Mouse (Mus musculus) forebrain, embryonic 14.5 days (tissue): ENCODE measurements around the gene Cox6a2. TPM values are rescaled to one million over a fixed set of nuclear protein-coding genes. Genes with fewer than 3 reads are reported as not detected.

Experiments used
- ATAC-seq: fragments of 200-750 bp; cut with Nextera tagmentation; 2 replicates; pipeline ENCODE4 v1.8.0; 2017; ENCODE audit warnings: mild to moderate bottlenecking, moderate library complexity
- DNase-seq: peaks from one replicate; pipeline ENCODE4 v3.0.0-alpha.2; 2015; ENCODE audit warnings: low spot score
- H3K27ac ChIP-seq: fragments of 300-500 bp; sonication (generic); 2 replicates; pipeline ENCODE4 v1.5.1; 2014; ENCODE audit warnings: low read depth, mild to moderate bottlenecking, control low read depth, low read length, moderate library complexity
- H3K27me3 ChIP-seq: fragments of 300-500 bp; sonication (generic); replicated peaks from 2 replicates; pipeline ENCODE4 v1.6.1; 2014; ENCODE audit warnings: low read length, control low read depth, mixed read lengths; ENCODE audit not compliant: control insufficient read depth, insufficient read depth
- H3K36me3 ChIP-seq: fragments of 300-500 bp; sonication (generic); 2 replicates; pipeline ENCODE4 v1.6.1; 2014; ENCODE audit warnings: low read length, control low read depth; ENCODE audit not compliant: control insufficient read depth, insufficient read depth
- H3K4me1 ChIP-seq: fragments of 300-500 bp; sonication (generic); 2 replicates; pipeline ENCODE4 v1.6.1; 2014; ENCODE audit warnings: antibody characterized with exemption, low read length, control low read depth; ENCODE audit not compliant: control insufficient read depth, insufficient read depth
- H3K4me2 ChIP-seq: fragments of 300-500 bp; sonication (generic); 2 replicates; pipeline ENCODE4 v1.6.1; 2014; ENCODE audit warnings: mild to moderate bottlenecking, control low read depth, low read length
- H3K4me3 ChIP-seq: fragments of 300-500 bp; sonication (generic); 2 replicates; pipeline ENCODE4 v1.5.1; 2014; ENCODE audit warnings: low read depth, low read length, control low read depth
- H3K9ac ChIP-seq: fragments of 300-500 bp; sonication (generic); 2 replicates; pipeline ENCODE4 v1.6.1; 2014; ENCODE audit warnings: mild to moderate bottlenecking, low read length, control low read depth, moderate library complexity
- H3K9me3 ChIP-seq: fragments of 300-500 bp; sonication (generic); replicated peaks from 2 replicates; pipeline ENCODE4 v1.6.1; 2016; ENCODE audit warnings: low read length, control low read depth, mixed read lengths; ENCODE audit not compliant: control insufficient read depth
- WGBS: fragments of 180-500 bp; shearing (Covaris S2); extraction: QIAGEN DNeasy Blood & Tissue Kit; methylation state at CpG from one replicate; pipeline ENCODE4 v1.1.7; 2014; 5-methylcytosine and 5-hydroxymethylcytosine counted together
- polyA plus RNA-seq: library from polyadenylated mRNA; unstranded; fragments of >200 nt; fragmentation: Nextera tagmentation; extraction: Ambion mirVana; gene quantifications from 2 replicates; pipeline ENCODE4 v1.2.1, GENCODE M21; 2014

Gene Cox6a2
- polyA plus RNA-seq, 1 experiment from 2014 or later: 0.27 TPM

DNA sequence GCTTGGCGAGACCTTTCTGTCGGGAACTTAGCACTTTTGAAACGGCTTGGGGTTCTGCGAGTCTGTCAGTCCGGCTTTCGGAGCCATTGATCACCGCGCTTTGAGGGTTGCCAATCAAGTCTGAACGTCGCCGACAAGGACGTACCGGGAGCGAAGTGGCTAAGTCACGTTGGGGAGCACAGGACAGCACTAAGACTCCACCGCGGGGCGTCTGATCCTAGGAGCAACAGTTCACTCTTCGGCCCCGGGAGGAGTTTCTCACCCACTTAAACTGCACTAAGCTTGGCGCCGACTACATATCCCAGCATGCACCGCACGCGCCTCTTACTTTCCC, 31.4 kb upstream of the Cox6a2 start:
- Histone ChIP-seq H3K27me3 (no peaks in the 10 kb centered on the region), H3K9ac (peak overlapping the region; percentile 73), H3K36me3 (peaks cover 25% of the 10 kb centered on the region), H3K4me1 (peaks cover 4% of the 10 kb centered on the region; the same call in 1 of the 2 replicates), H3K4me2 (peak overlapping the region; percentile 86), H3K27ac (peak overlapping the region; percentile 94), H3K9me3 (no peaks in the 10 kb centered on the region), H3K4me3 (peak overlapping the region; percentile 71)
- DNase-seq: no peak
- no peak for ATAC-seq
- under 1% methylated on average over 25 of the region's 25 CpGs for WGBS

DNA sequence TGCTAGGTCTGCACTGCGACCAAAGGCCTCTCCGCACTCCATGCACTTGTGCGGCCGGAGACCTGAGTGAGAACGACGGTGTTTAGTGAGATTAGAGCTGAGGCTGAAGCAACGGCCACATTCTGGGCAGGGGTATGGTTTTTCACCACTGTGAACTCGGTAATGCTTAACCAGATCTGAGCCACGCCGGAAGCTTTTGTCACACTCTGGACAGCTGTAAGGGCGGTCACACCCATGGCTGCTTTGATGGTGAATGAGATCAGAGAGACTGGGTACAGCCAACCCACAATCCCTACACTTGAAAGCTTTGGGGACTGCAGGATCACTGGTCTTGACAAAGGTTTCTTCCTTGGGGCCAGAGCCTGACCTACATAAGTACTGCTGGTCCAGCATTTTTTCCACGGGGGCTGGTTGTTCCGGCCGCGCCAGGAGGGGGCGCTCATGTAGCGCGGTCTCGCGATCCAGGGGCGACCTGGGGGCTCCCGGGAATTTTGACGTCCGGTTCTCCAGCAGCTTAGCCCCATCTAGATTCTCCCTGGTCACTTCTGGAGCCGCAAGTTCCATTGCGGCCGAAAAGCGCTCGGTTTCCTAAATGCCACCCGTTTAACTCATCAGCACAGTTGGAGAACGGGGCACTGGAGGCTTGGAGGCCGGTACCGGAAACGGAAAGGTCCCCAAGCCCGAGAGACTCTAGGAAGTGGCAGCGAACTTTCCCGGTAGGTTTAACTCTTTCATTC, 30.8 kb upstream of the Cox6a2 start, which contains the start of gene Armc5:
Armc5 (plus strand) TSS at position 487 of the 737 bp plus-strand sequence.
- Histone ChIP-seq H3K9ac (peak within 1 kb of the TSS; percentile 73), H3K4me3 (peak within 1 kb of the TSS; percentile 71), H3K27ac (peak within 1 kb of the TSS; percentile 94), H3K4me2 (peak within 1 kb of the TSS; percentile 86), H3K27me3 (no peaks in the 10 kb centered on the region), H3K9me3 (no peaks in the 10 kb centered on the region), H3K4me1 (peaks cover 4% of the 10 kb centered on the region; the same call in 1 of the 2 replicates), H3K36me3 (peaks cover 21% of the 10 kb centered on the region)
- DNase-seq: peak; percentile 75
- 25% methylated on average over 37 of the region's 37 CpGs for WGBS
- peak; percentile 21; the same call in 1 of the 2 replicates for ATAC-seq

DNA sequence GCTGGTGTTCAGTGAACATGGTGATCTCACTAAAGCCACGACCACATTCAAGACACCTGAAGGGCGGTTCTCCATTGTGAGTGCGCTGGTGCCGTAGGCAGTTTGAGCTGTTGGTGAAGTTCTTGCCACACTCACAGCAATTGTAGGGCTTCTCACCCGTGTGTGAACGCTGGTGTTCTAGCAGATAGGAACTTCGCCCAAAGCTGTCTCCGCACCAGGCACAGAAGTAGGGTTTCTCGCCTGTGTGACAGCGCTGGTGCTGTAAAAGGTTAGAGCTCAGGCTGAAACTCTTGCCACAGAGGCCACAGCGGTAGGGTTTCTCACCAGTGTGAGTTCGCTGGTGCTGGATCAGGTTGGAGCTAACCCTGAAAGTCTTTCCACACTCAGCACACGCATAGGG, 30.2 kb upstream of the Cox6a2 start:
- Histone ChIP-seq H3K9ac (peak overlapping the region; percentile 73; the same call in 1 of the 2 replicates), H3K9me3 (no peaks in the 10 kb centered on the region), H3K4me3 (no peak overlapping the region), H3K27me3 (no peaks in the 10 kb centered on the region), H3K36me3 (peaks cover 15% of the 10 kb centered on the region), H3K27ac (no peak overlapping the region), H3K4me2 (0 out of 2 replicates have a peak overlapping the region, but pooled peaks have one; percentile 86), H3K4me1 (peaks cover 4% of the 10 kb centered on the region; the same call in 1 of the 2 replicates)
- 94% methylated on average over 13 of the region's 13 CpGs for WGBS
- DNase-seq (no peak), ATAC-seq (no peak)

DNA sequence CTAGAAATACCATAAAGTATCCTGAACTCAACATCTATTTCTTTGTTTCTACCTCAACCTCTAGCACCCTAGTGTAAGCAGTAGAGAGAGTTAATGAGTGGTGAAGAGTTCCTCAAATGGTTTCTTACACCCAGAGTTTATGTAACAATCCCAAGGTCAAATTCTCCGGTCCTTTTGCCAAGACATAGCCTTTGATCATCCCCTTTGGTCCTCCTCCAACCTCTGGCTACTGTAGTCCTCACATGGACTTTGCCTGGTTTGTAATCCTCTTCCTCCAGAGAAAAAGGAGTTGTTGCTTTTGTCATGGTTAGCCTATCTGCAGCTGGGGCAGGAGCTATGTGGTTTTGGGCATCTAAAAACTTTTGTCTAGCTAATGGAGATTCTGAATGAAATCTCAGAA, 29.3 kb upstream of the Cox6a2 start:
- Histone ChIP-seq H3K36me3 (peaks cover 8% of the 10 kb centered on the region; the same call in 1 of the 2 replicates), H3K27me3 (no peaks in the 10 kb centered on the region), H3K4me3 (no peak overlapping the region), H3K9ac (no peak overlapping the region), H3K27ac (no peak overlapping the region), H3K9me3 (no peaks in the 10 kb centered on the region), H3K4me1 (peaks cover 4% of the 10 kb centered on the region; the same call in 1 of the 2 replicates), H3K4me2 (no peak overlapping the region)
- no peak for DNase-seq
- 94% methylated on average over 1 of the region's 1 CpGs for whole genome bisulfite sequencing
- ATAC-seq: no peak

DNA sequence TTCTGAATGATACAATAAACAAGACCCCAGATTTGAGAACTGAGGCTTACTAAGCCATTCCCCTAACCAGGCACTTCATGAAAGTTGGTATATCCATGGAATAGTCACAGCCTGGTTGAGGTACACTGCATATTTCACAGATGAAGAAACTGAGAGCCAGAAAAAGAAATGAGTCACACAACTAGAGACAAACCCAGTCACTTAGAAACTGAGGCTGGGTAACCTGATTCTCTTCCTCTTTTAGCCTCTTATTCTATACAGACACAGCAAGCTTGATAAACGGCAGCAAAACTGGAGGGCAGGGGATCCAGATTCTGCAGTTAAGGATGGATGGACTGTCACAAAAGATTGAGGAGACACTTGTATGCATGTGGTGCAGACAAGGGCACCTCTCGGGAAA, 28.6 kb upstream of the Cox6a2 start:
- WGBS: 91% methylated on average over 2 of the region's 2 CpGs
- Histone ChIP-seq H3K27me3 (no peaks in the 10 kb centered on the region), H3K27ac (no peak overlapping the region), H3K9me3 (no peaks in the 10 kb centered on the region), H3K9ac (no peak overlapping the region), H3K4me2 (no peak overlapping the region), H3K36me3 (0 out of 2 replicates have a peak, but pooled peaks cover under 1% of the 10 kb centered on the region), H3K4me3 (no peak overlapping the region), H3K4me1 (peaks cover 4% of the 10 kb centered on the region; the same call in 1 of the 2 replicates)
- no peak for ATAC-seq
- DNase-seq: no peak

DNA sequence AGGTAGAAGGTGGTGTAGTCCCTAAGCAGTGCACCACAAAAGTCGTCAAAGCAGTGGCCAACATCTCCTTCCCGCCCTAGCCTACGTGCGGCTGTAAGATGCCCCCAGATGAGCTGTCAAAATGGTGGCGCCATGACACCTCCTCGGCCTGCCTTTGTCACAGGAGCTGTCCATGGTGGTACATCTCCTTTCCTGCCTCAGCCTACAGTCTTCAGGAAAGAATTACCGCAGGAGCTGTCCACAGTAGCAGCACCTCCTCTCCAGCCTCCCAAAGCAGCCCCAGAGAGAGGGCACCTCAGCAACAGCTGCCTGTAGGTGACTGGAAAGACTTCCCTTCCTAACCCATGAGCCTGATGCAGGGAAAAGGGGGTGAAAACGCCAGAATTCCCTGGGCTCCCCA, 25.6 kb upstream of the Cox6a2 start:
- Histone ChIP-seq H3K4me1 (no peaks in the 10 kb centered on the region), H3K9ac (no peak overlapping the region), H3K4me2 (no peak overlapping the region), H3K4me3 (no peak overlapping the region), H3K27ac (no peak overlapping the region), H3K27me3 (no peaks in the 10 kb centered on the region), H3K9me3 (no peaks in the 10 kb centered on the region), H3K36me3 (no peaks in the 10 kb centered on the region)
- 51% methylated on average over 8 of the region's 8 CpGs for WGBS
- ATAC-seq (no peak), DNase-seq (no peak)

DNA sequence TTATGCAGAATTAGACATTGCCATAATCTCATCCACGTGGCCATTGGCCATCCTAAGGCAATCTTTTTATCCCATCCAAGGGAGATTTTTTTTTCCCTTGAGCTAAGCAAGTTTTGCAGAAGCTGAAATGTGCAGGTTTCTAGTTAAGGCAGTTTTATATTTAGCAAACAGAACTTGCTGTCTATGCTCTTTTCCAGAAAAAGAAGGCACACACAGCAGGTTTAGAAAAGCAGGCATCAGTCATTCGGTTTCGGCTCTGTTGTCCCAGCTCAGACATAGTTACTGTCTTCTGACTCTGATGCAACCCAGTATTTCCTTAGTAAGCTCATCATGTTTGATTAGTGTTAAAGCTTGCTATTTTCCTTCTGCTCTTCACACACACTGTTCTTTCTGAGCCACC, 14.7 kb upstream of the Cox6a2 start:
- H3K27me3 ChIP-seq: no peaks in the 10 kb centered on the region
- no peak overlapping the region for H3K9ac ChIP-seq
- WGBS: 91% methylated on average over 3 of the region's 3 CpGs
- no peaks in the 10 kb centered on the region for H3K36me3 ChIP-seq
- no peak overlapping the region for H3K27ac ChIP-seq
- H3K4me2 ChIP-seq: no peak overlapping the region
- no peaks in the 10 kb centered on the region for H3K9me3 ChIP-seq
- H3K4me1 ChIP-seq: no peaks in the 10 kb centered on the region
- no peak overlapping the region for H3K4me3 ChIP-seq
- DNase-seq: no peak
- ATAC-seq: no peak

DNA sequence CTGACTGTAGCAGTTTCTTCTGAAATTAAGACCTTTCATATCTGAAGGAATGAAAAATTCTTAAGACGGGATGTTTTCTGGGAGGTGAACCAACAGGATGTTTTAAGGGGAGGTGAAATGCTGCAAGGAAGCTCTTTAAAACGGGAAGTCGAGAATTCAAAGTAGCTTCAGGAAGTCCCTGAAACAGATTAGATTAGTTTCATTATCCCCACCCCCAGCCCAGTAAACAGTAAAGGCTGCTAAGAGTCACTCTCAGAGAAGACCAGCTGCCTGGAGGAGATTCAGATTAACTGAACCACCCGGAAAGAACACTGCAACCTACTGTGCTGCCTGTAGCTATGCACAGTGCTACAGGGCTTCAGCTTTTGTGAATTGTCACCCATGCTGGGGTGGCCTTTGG, 13.8 kb upstream of the Cox6a2 start:
- Histone ChIP-seq H3K4me3 (no peak overlapping the region), H3K36me3 (no peaks in the 10 kb centered on the region), H3K27ac (no peak overlapping the region), H3K9me3 (no peaks in the 10 kb centered on the region), H3K4me2 (no peak overlapping the region), H3K4me1 (no peaks in the 10 kb centered on the region), H3K27me3 (no peaks in the 10 kb centered on the region), H3K9ac (no peak overlapping the region)
- DNase-seq (no peak), ATAC-seq (no peak)
- WGBS: 88% methylated on average over 4 of the region's 4 CpGs

DNA sequence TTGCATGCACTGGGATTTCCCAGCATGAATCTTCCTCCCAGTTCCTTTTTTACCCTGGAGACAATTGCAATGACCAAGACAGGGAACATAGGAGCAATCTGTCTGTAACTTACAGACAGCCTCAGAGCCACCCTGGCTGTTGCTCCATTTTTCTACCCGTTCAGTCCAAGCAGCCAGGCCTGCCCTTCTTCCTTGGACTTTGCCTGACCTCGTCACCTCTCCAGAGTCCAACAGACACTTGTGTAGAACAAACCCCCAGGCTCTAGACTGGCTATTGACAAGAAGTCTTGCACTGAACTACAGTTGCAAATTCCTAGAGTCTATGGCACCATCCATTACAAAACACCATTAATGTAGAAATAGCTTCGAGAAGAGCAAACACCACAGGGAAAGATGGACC, 3.6 kb upstream of the Cox6a2 start:
- WGBS: 68% methylated on average over 3 of the region's 3 CpGs

More for the DNA sequence above, 3.6 kb upstream of the Cox6a2 start:
- DNase-seq: no peak
- H3K9ac ChIP-seq: no peak overlapping the region
- no peaks in the 10 kb centered on the region for H3K27me3 ChIP-seq
- H3K4me2 ChIP-seq: no peak overlapping the region
- ATAC-seq: no peak
- H3K27ac ChIP-seq: no peak overlapping the region
- H3K36me3 ChIP-seq: no peaks in the 10 kb centered on the region
- no peak overlapping the region for H3K4me3 ChIP-seq
- no peaks in the 10 kb centered on the region for H3K4me1 ChIP-seq
- no peaks in the 10 kb centered on the region for H3K9me3 ChIP-seq
